Mouse (Mus musculus): Measurements from ENCODE around the gene Eif4h. TPM values are rescaled to one million over a fixed set of nuclear protein-coding genes. Genes with fewer than 3 reads are reported as not detected.

Gene Eif4h
- polyA plus RNA-seq (2012; fragmentation: generic; extraction: Trizol): 293 TPM

DNA sequence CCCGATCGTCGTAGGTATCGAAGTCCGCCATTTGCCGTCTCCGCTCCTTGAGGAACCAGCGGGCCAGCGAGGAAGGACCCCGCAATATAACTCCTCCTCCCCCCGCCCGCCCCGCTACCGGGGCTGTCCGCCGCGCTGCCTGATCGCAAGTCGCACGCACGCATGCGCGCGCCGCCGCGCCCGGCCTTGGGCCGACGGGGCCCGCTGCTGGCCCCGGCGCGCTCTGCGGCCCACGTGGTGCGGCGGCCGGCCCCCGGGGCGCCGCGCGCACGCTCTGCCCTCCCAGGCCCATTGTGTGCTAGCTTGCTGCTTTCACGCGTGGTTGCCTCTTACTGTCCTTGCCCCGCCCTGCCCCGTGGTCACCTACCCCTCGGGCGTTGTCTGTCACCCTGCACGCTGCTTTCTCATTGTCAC, at the start of gene Eif4h:
TSS of gene Eif4h (minus strand) at position 222 of the 414 bp plus-strand sequence.
- Histone ChIP-seq H3K36me3 (ENCODE audit: control insufficient read depth, insufficient read depth) (peaks cover 11% of the 10 kb centered on the region), H3K4me2 (ENCODE audit: low read depth) (peak within 1 kb of the TSS; percentile 92), H3ac (ENCODE audit: control insufficient read depth, insufficient read length) (peak within 1 kb of the TSS; percentile 100), H3K4me3 (peak within 1 kb of the TSS; percentile 73), H3K27me3 (ENCODE audit: control insufficient read depth, insufficient read depth, insufficient read length) (no peaks in the 10 kb centered on the region), H3K79me2 (ENCODE audit: control insufficient read depth, insufficient read depth) (peaks cover 44% of the 10 kb centered on the region)
- TF ChIP-seq MYOD1 (IDR thresholded peaks at IDR 0.05; ENCODE audit: control insufficient read depth in 1 of 3, insufficient read length in 2 of 3, low read depth in 2 of 3) (peak in 1 of 3 experiments; percentile 35), CEBPB (IDR thresholded peaks at IDR 0.05; ENCODE audit: insufficient read depth, poor library complexity, severe bottlenecking) (no peak), TCF3 (IDR thresholded peaks at IDR 0.05; ENCODE audit: insufficient read length, low read depth) (no peak), USF1 (IDR thresholded peaks at IDR 0.05; ENCODE audit: low read depth) (peak; percentile 73), SRF (IDR thresholded peaks at IDR 0.05; ENCODE audit: control insufficient read depth, insufficient read length, low read depth) (peak; percentile 29), POLR2A (IDR thresholded peaks at IDR 0.05; ENCODE audit: insufficient read length, low read depth) (peak; percentile 85), POLR2AphosphoS2 (IDR thresholded peaks at IDR 0.05; ENCODE audit: insufficient read length, low read depth) (peak; percentile 89)

DNA sequence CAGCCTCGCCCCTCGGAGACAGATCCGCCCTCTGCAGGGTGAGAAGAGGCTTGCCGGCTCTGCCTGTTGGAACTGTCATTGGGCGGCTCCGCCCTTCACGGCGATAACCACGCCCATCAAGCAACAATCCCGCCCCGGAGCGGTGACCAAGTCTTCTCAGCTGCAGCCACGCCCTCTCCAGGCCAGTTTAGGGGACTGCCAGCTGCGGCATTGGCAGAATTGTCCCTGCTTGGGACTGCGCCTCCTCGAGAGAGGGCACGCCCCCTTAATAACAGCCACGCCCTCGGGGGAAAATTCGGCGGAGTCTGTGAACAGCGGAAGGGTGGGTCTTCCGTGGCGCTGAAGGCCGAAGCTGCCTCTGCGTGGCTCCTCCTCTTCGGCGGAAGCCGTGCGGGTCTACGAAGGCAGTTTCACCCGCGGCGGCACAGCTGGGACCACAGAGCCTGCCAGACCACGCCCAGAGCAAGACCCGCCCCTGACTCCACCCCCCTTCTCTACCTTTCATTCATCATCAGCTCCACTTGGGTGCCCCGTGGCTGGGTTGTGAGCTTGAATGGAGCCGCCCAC, 49.5 kb upstream of the Eif4h start:
- peak overlapping the region; percentile 70 for H3K4me2 ChIP-seq (ENCODE audit: low read depth)
- peak overlapping the region; percentile 49 for H3ac ChIP-seq (ENCODE audit: control insufficient read depth, insufficient read length)
- no peaks in the 10 kb centered on the region for H3K27me3 ChIP-seq (ENCODE audit: control insufficient read depth, insufficient read depth, insufficient read length)
- no peaks in the 10 kb centered on the region for H3K36me3 ChIP-seq (ENCODE audit: control insufficient read depth, insufficient read depth)
- H3K4me3 ChIP-seq: peak overlapping the region; percentile 34
- TF ChIP-seq SRF (IDR thresholded peaks at IDR 0.05; ENCODE audit: control insufficient read depth, insufficient read length, low read depth): peak; percentile 13
- TF ChIP-seq REST (IDR thresholded peaks at IDR 0.05; ENCODE audit: insufficient read depth, insufficient read length): no peak
- TF ChIP-seq MYOD1 (IDR thresholded peaks at IDR 0.05; ENCODE audit: control insufficient read depth in 1 of 3, insufficient read length in 2 of 3, low read depth in 2 of 3): peak in 1 of 3 experiments; percentile 28
- TF ChIP-seq POLR2A (IDR thresholded peaks at IDR 0.05; ENCODE audit: insufficient read length, low read depth): peak; percentile 47
- peak in 1 of 3 experiments; percentile 50 for TF ChIP-seq MYOG (IDR thresholded peaks at IDR 0.05; ENCODE audit: control insufficient read depth in 1 of 3, insufficient read depth in 1 of 3, insufficient read length in 2 of 3, low read depth in 2 of 3)
- peaks cover 6% of the 10 kb centered on the region for H3K79me2 ChIP-seq (ENCODE audit: control insufficient read depth, insufficient read depth)

DNA sequence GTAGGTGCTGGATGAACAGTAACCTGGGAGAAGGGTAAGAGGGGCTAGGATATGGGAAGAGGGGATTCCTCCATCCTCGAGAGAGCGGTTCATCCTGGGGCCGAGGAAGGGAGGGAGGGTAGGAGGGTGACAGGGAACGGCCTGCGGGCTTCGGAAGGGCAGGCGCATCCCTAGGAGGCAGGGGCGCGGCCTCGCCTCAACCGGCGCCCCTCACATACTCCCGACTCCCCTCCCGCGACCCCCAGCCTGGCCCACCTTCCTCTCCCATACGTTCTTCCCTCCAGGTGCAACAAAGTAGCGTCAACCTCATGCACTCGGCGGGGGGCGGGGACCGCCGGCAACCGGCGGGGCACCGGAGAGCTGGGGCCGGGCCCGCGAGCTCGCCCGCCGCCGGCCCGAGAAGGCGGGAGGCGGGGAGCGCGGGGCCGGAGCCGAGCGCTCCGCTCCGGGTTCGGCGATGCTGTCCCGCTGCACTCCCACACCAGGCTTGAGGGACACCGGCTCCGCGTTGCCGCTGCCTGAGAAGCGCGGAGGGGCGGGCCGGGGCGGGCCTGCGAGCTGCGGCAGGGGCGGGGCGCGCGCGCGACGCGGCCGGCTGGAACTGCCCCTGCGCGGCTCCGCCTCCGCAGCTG, 48.9 kb upstream of the Eif4h start, which contains the start of gene Limk1:
TSS of gene Limk1 (minus strand) at position 513 of the 632 bp plus-strand sequence.
- Histone ChIP-seq H3K36me3 (ENCODE audit: control insufficient read depth, insufficient read depth) (no peaks in the 10 kb centered on the region), H3K79me2 (ENCODE audit: control insufficient read depth, insufficient read depth) (peaks cover 6% of the 10 kb centered on the region), H3ac (ENCODE audit: control insufficient read depth, insufficient read length) (peak within 1 kb of the TSS; percentile 49), H3K4me3 (peak within 1 kb of the TSS; percentile 34), H3K27me3 (ENCODE audit: control insufficient read depth, insufficient read depth, insufficient read length) (no peaks in the 10 kb centered on the region), H3K4me2 (ENCODE audit: low read depth) (peak within 1 kb of the TSS; percentile 86)
- TF ChIP-seq TCF3 (IDR thresholded peaks at IDR 0.05; ENCODE audit: insufficient read length, low read depth): no peak
- no peak for TF ChIP-seq TCF12 (IDR thresholded peaks at IDR 0.05; ENCODE audit: insufficient read depth, poor library complexity, severe bottlenecking)
- TF ChIP-seq USF1 (IDR thresholded peaks at IDR 0.05; ENCODE audit: low read depth): no peak
- no peak for TF ChIP-seq SRF (IDR thresholded peaks at IDR 0.05; ENCODE audit: control insufficient read depth, insufficient read length, low read depth)
- no peak for TF ChIP-seq MYOG (IDR thresholded peaks at IDR 0.05; ENCODE audit: control insufficient read depth in 1 of 3, insufficient read depth in 1 of 3, insufficient read length in 2 of 3, low read depth in 2 of 3)
- TF ChIP-seq MAX (IDR thresholded peaks at IDR 0.05; ENCODE audit: low read depth): no peak
- peak; percentile 82 for TF ChIP-seq POLR2A (IDR thresholded peaks at IDR 0.05; ENCODE audit: insufficient read length, low read depth)
- TF ChIP-seq E2F4 (IDR thresholded peaks at IDR 0.05; ENCODE audit: insufficient read depth): no peak
- TF ChIP-seq POLR2AphosphoS2 (IDR thresholded peaks at IDR 0.05; ENCODE audit: insufficient read length, low read depth): peak; percentile 61
- TF ChIP-seq CEBPB (IDR thresholded peaks at IDR 0.05; ENCODE audit: insufficient read depth, poor library complexity, severe bottlenecking): no peak
- no peak for TF ChIP-seq MYOD1 (IDR thresholded peaks at IDR 0.05; ENCODE audit: control insufficient read depth in 1 of 3, insufficient read length in 2 of 3, low read depth in 2 of 3)
- no peak for TF ChIP-seq REST (IDR thresholded peaks at IDR 0.05; ENCODE audit: insufficient read depth, insufficient read length)

DNA sequence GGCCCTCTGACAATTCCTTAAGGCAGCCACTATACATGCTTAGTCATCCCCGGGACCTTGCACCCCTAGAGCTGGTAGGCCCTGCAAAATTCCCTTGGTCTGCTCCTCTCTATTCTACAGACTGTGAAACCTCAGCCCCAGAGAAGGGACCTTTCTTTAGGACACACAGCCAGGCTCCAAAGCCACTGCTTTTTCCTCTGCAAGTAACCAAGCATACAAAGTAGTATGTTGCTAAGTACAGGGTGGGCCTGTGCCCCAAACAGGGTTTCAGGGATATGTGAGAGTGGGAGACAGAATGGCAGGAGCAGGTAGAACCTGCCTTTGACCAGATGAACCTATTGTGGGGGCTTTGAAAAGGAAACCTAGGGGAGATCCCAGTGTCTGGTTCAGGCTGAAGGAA, 47.9 kb upstream of the Eif4h start:
- Histone ChIP-seq H3ac (ENCODE audit: control insufficient read depth, insufficient read length) (no peak overlapping the region), H3K4me2 (ENCODE audit: low read depth) (peak overlapping the region; percentile 86), H3K27me3 (ENCODE audit: control insufficient read depth, insufficient read depth, insufficient read length) (no peaks in the 10 kb centered on the region), H3K4me3 (peak overlapping the region; percentile 34), H3K36me3 (ENCODE audit: control insufficient read depth, insufficient read depth) (peaks cover 3% of the 10 kb centered on the region), H3K79me2 (ENCODE audit: control insufficient read depth, insufficient read depth) (peaks cover 6% of the 10 kb centered on the region)
- TF ChIP-seq POLR2A (IDR thresholded peaks at IDR 0.05; ENCODE audit: insufficient read length, low read depth) (no peak), REST (IDR thresholded peaks at IDR 0.05; ENCODE audit: insufficient read depth, insufficient read length) (no peak), MYOG (IDR thresholded peaks at IDR 0.05; ENCODE audit: control insufficient read depth in 1 of 3, insufficient read depth in 1 of 3, insufficient read length in 2 of 3, low read depth in 2 of 3) (no peak), SRF (IDR thresholded peaks at IDR 0.05; ENCODE audit: control insufficient read depth, insufficient read length, low read depth) (no peak), MAX (IDR thresholded peaks at IDR 0.05; ENCODE audit: low read depth) (no peak), CEBPB (IDR thresholded peaks at IDR 0.05; ENCODE audit: insufficient read depth, poor library complexity, severe bottlenecking) (no peak), USF1 (IDR thresholded peaks at IDR 0.05; ENCODE audit: low read depth) (no peak), MYOD1 (IDR thresholded peaks at IDR 0.05; ENCODE audit: control insufficient read depth in 1 of 3, insufficient read length in 2 of 3, low read depth in 2 of 3) (no peak)
